Mouse (Mus musculus) forebrain, embryonic 15.5 days (tissue): ENCODE results near the gene Klrg2. TPM values are rescaled to one million over a fixed set of nuclear protein-coding genes. Genes with fewer than 3 reads are reported as not detected.
A peak's percentile ranks its signal among the peaks of the same experiment; 100 is the strongest.

Experiments
- ATAC-seq: fragments of 200-750 bp; cut with Nextera tagmentation; replicated peaks from 2 replicates; pipeline ENCODE4 v1.8.0; 2017; ENCODE audit warnings: mild to moderate bottlenecking, moderate TSS enrichment, moderate library complexity
- H3K27ac ChIP-seq: fragments of 300-500 bp; sonication (generic); replicated peaks from 2 replicates; pipeline ENCODE4 v1.5.1; 2015; ENCODE audit warnings: mild to moderate bottlenecking, inconsistent platforms
- H3K27me3 ChIP-seq: fragments of 300-500 bp; sonication (generic); 2 replicates; pipeline ENCODE4 v1.6.1; 2015; ENCODE audit warnings: inconsistent platforms
- H3K36me3 ChIP-seq: fragments of 300-500 bp; sonication (generic); 2 replicates; pipeline ENCODE4 v1.6.1; 2015; ENCODE audit warnings: mild to moderate bottlenecking, inconsistent platforms
- H3K4me1 ChIP-seq: fragments of 300-500 bp; sonication (generic); 2 replicates; pipeline ENCODE4 v1.6.1; 2015; ENCODE audit warnings: inconsistent platforms
- H3K4me2 ChIP-seq: fragments of 300-500 bp; sonication (generic); replicated peaks from 2 replicates; pipeline ENCODE4 v1.6.1; 2015; ENCODE audit warnings: mild to moderate bottlenecking, inconsistent platforms
- H3K4me3 ChIP-seq: fragments of 300-500 bp; sonication (generic); 2 replicates; pipeline ENCODE4 v1.5.1; 2015; ENCODE audit warnings: mild to moderate bottlenecking, inconsistent platforms
- H3K9ac ChIP-seq: fragments of 300-500 bp; sonication (generic); replicated peaks from 2 replicates; pipeline ENCODE4 v1.6.1; 2015; ENCODE audit warnings: mild to moderate bottlenecking, inconsistent platforms
- H3K9me3 ChIP-seq: fragments of 300-500 bp; sonication (generic); 2 replicates; pipeline ENCODE4 v1.6.1; 2016; ENCODE audit warnings: inconsistent platforms
- WGBS: fragments of 180-500 bp; shearing (Covaris S2); methylation state at CpG from one replicate; pipeline ENCODE4 v1.1.7; 2015; ENCODE audit warnings: mixed read lengths; 5-methylcytosine and 5-hydroxymethylcytosine counted together
- polyA plus RNA-seq: library from polyadenylated mRNA; unstranded; fragments of >200 nt; fragmentation: Nextera tagmentation; extraction: Ambion mirVana; gene quantifications from 2 replicates; pipeline ENCODE4 v1.2.1, GENCODE M21; 2015

Klrg2 gene
- polyA plus RNA-seq, 1 experiment from 2014 or later = 0.14 TPM

- no peak overlapping the region for H3K4me2 ChIP-seq
- no peaks in the 10 kb centered on the region for H3K9me3 ChIP-seq
- no peak overlapping the region for H3K27ac ChIP-seq
- no peaks in the 10 kb centered on the region for H3K4me1 ChIP-seq
- H3K36me3 ChIP-seq = no peaks in the 10 kb centered on the region
- WGBS = 44% methylated on average over 14 of the region's 14 CpGs
- no peak overlapping the region for H3K9ac ChIP-seq
- no peak overlapping the region for H3K4me3 ChIP-seq
- H3K27me3 ChIP-seq = no peaks in the 10 kb centered on the region
- ATAC-seq = peak; percentile 72
These were observed 13.4 kb upstream of the Klrg2 start for GRCm38 (mm10) chr6:38650263-38650937.

- ATAC-seq = no peak
- Histone ChIP-seq H3K4me3 (no peak overlapping the region), H3K4me2 (no peak overlapping the region), H3K9ac (no peak overlapping the region), H3K4me1 (no peaks in the 10 kb centered on the region), H3K36me3 (no peaks in the 10 kb centered on the region), H3K27me3 (no peaks in the 10 kb centered on the region), H3K27ac (no peak overlapping the region), H3K9me3 (no peaks in the 10 kb centered on the region)
- WGBS = 73% methylated on average over 3 of the region's 3 CpGs
These were observed 12.5 kb upstream of the Klrg2 start for GRCm38 (mm10) chr6:38649545-38649944.

GRCm38 (mm10) chr6:38643039-38643438 is 6.0 kb upstream of the Klrg2 start:
- Histone ChIP-seq H3K27me3 (peaks cover 20% of the 10 kb centered on the region), H3K4me1 (no peaks in the 10 kb centered on the region), H3K4me2 (no peak overlapping the region), H3K27ac (no peak overlapping the region), H3K36me3 (no peaks in the 10 kb centered on the region), H3K9ac (no peak overlapping the region), H3K4me3 (no peak overlapping the region), H3K9me3 (no peaks in the 10 kb centered on the region)
- ATAC-seq = no peak
- WGBS = 78% methylated on average over 3 of the region's 3 CpGs

DNA sequence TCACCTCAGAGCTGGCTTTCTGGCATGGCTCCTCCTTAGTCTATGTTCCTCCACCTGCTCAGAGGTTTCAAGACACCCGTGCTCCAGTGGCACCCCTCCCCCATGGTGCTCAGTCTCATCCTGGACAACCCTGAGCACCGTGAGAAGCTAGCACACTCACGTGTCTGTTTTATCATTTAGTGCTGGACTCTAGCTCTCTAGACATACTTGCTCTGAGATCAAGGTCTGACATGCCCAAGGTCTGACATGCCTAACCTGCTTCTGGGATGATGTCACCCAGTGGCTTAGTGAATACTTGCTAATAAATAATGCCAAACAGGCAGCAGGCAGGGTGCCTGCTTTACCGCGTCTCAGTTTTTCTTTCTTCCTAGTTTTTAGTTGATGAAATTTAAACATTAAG is 5.6 kb upstream of the Klrg2 start:
- Histone ChIP-seq H3K4me3 (no peak overlapping the region), H3K36me3 (no peaks in the 10 kb centered on the region), H3K9me3 (no peaks in the 10 kb centered on the region), H3K27me3 (peaks cover 25% of the 10 kb centered on the region), H3K4me2 (no peak overlapping the region), H3K27ac (no peak overlapping the region), H3K9ac (no peak overlapping the region), H3K4me1 (peaks cover under 1% of the 10 kb centered on the region; the same call in 1 of the 2 replicates)
- no peak for ATAC-seq
- 82% methylated on average over 5 of the region's 5 CpGs for WGBS

DNA sequence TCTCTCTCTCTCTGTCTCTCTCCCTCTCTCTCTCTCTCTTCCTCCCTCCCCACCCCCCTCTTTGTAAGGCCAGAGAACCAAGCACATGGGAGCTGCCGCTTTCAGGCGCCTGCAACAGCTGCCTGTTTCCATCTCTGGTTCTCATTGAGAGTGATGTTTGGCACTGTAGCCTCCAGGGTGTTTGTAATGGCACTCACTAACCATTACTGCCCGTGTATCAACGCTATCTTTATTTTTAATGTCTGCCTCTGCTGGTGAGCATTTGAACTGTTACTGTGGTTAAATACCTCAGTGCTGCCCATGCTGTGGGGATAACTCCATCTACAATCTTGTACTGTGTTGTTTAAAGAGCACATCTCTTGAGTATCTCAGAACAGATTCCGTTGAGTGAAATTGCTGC is 4.6 kb upstream of the Klrg2 start:
- H3K27me3 ChIP-seq = peaks cover 34% of the 10 kb centered on the region
- WGBS = 51% methylated on average over 5 of the region's 5 CpGs
- H3K9ac ChIP-seq = no peak overlapping the region
- no peaks in the 10 kb centered on the region for H3K9me3 ChIP-seq
- ATAC-seq = no peak
- H3K4me2 ChIP-seq = no peak overlapping the region
- no peak overlapping the region for H3K27ac ChIP-seq
- H3K36me3 ChIP-seq = no peaks in the 10 kb centered on the region
- peaks cover 10% of the 10 kb centered on the region for H3K4me1 ChIP-seq
- no peak overlapping the region for H3K4me3 ChIP-seq

DNA sequence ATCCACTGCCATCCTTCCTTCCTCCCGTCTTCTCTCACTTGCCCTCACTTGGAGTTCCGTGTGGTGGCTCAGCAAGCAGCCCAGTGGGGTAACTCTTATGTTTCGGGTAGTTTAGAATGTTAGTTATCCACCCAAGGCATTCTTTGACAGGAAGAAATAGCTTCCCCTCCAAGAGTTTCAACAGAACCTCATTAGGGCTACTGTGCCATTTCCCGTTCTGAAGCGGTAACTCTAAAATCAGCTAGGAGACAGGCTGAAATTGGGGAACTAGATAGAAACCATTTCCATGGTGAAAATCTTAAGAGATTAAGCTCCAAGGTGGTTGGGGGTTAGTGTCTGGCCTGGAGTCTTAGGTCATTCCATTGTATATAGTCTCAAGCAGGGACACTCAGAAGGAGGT is 4.2 kb upstream of the Klrg2 start:
- peaks cover 38% of the 10 kb centered on the region for H3K27me3 ChIP-seq
- no peaks in the 10 kb centered on the region for H3K36me3 ChIP-seq
- H3K9ac ChIP-seq = no peak overlapping the region
- 77% methylated on average over 5 of the region's 5 CpGs for WGBS
- no peak overlapping the region for H3K4me2 ChIP-seq
- no peak overlapping the region for H3K27ac ChIP-seq
- H3K4me1 ChIP-seq = peaks cover 14% of the 10 kb centered on the region
- no peak for ATAC-seq
- no peaks in the 10 kb centered on the region for H3K9me3 ChIP-seq
- no peak overlapping the region for H3K4me3 ChIP-seq

DNA sequence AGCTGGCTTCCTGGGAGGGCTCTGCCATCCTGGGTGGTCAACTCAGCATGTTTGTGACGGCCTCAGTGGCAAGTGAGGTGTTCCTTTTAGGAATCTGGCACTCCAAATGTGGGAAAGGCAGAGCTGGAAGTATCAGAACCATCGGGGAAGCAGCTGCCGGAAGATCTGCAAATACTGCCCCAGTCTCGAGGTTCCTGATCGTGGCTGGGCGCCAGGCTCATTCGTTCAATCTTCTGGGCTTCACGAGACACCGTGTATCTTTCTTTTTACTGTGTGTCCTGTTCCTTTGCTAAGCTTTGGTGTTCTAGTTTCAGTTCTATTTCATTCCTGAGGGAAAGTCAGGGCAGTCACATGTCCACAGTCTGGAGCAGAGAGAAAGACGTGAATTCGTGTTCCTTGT is 3.4 kb upstream of the Klrg2 start:
- 77% methylated on average over 11 of the region's 11 CpGs for WGBS
- Histone ChIP-seq H3K4me2 (no peak overlapping the region), H3K27me3 (peaks cover 44% of the 10 kb centered on the region), H3K4me3 (no peak overlapping the region), H3K9ac (no peak overlapping the region), H3K27ac (no peak overlapping the region), H3K36me3 (no peaks in the 10 kb centered on the region), H3K9me3 (no peaks in the 10 kb centered on the region), H3K4me1 (peaks cover 21% of the 10 kb centered on the region)
- no peak for ATAC-seq

DNA sequence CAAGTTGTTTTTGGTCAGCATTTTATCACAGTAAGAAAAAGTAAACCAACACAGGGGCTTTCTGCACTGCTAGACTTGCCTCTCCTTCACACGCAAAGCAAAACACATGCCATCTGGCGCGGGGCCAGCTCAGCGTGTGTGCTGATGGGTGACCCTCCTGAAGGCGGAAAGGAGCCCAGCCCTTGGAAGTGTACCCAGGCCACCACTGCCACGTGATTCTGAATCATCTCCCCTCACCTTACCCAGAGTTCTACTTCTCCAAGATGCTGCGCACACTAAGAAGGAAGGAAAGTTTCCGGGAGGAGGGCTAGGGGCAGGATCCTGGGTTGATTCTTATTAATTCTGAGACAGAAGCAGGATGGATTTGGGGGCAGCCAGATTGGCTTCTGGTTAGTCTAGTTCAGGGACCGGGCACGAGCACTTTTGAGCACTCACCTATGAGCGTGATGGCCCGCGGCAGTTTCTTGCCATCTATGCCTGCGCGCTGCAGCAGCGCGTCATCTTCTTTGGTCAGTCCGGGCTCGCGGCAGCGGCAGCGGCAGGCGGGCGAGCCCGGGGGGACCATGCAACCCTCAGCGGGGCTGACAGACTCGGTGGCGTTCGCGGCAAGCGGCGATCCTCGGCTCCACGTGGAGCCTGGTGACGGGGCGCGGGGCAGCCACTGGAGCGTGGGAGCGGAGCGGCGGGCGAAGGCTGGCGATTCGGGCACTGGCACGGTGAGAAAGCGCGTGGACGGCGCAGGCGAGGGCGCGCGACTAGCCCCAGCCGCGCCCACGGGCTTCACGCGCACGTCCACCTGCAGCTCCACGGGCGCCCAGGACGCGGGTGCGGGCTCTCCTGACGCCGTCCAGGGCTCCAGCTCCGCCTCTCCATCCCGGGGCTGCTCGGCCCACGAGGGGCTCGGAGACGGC is 846 bp downstream of the Klrg2 start:
- peak; percentile 78 for ATAC-seq
- peak overlapping the region; percentile 39 for H3K9ac ChIP-seq
- WGBS = under 1% methylated on average over 63 of the region's 72 CpGs
- peak overlapping the region; percentile 57 for H3K4me3 ChIP-seq
- no peak overlapping the region for H3K27ac ChIP-seq
- H3K4me1 ChIP-seq = peaks cover 21% of the 10 kb centered on the region
- no peaks in the 10 kb centered on the region for H3K36me3 ChIP-seq
- peaks cover 49% of the 10 kb centered on the region for H3K27me3 ChIP-seq
- H3K4me2 ChIP-seq = peak overlapping the region; percentile 100
- H3K9me3 ChIP-seq = no peaks in the 10 kb centered on the region

- H3K9me3 ChIP-seq = no peaks in the 10 kb centered on the region
- H3K4me3 ChIP-seq = no peak overlapping the region
- no peak overlapping the region for H3K4me2 ChIP-seq
- ATAC-seq = no peak
- no peak overlapping the region for H3K27ac ChIP-seq
- H3K36me3 ChIP-seq = no peaks in the 10 kb centered on the region
- H3K9ac ChIP-seq = no peak overlapping the region
- WGBS = 80% methylated on average over 8 of the region's 8 CpGs
- peaks cover 21% of the 10 kb centered on the region for H3K4me1 ChIP-seq
- H3K27me3 ChIP-seq = peaks cover 41% of the 10 kb centered on the region
These were observed 2.6 kb downstream of the Klrg2 start for GRCm38 (mm10) chr6:38634461-38634860.

DNA sequence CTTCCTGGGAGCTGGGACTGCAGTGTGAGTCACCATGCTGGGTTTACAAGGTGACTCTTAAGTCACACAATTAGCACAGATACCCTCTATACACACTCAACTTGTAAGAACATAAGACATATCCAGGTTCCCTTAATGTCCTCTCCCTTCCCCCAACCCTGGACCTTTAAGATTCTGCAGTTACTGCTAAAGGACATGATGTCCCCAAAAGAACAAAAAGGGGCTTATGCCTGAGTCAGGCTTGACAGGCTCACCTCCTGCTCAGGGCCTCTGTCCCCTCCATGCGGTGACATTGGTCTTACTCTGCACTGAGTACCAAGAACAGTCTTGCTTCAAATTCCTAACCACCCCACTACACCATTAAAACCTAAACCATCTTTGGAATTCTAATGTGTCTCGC is 4.2 kb downstream of the Klrg2 start:
- 89% methylated on average over 2 of the region's 2 CpGs for WGBS

GRCm38 (mm10) chr6:38629556-38629955 is 7.5 kb downstream of the Klrg2 start:
- 100% methylated on average over 1 of the region's 1 CpGs for WGBS
- no peak for ATAC-seq
- Histone ChIP-seq H3K9me3 (no peaks in the 10 kb centered on the region), H3K4me1 (no peaks in the 10 kb centered on the region), H3K27me3 (peaks cover 3% of the 10 kb centered on the region; the same call in 1 of the 2 replicates), H3K4me3 (no peak overlapping the region), H3K9ac (no peak overlapping the region), H3K27ac (no peak overlapping the region), H3K36me3 (no peaks in the 10 kb centered on the region), H3K4me2 (no peak overlapping the region)

More for the DNA sequence above, 4.2 kb downstream of the Klrg2 start:
- ATAC-seq = no peak
- no peaks in the 10 kb centered on the region for H3K9me3 ChIP-seq
- no peak overlapping the region for H3K4me2 ChIP-seq
- H3K4me3 ChIP-seq = no peak overlapping the region
- H3K27ac ChIP-seq = no peak overlapping the region
- H3K36me3 ChIP-seq = no peaks in the 10 kb centered on the region
- peaks cover 21% of the 10 kb centered on the region for H3K4me1 ChIP-seq
- peaks cover 31% of the 10 kb centered on the region for H3K27me3 ChIP-seq
- no peak overlapping the region for H3K9ac ChIP-seq

GRCm38 (mm10) chr6:38627486-38627885 is 9.6 kb downstream of the Klrg2 start:
- H3K27me3 ChIP-seq = no peaks in the 10 kb centered on the region
- no peak for ATAC-seq
- no peaks in the 10 kb centered on the region for H3K36me3 ChIP-seq
- H3K9ac ChIP-seq = no peak overlapping the region
- 82% methylated on average over 4 of the region's 4 CpGs for WGBS
- no peaks in the 10 kb centered on the region for H3K4me1 ChIP-seq
- no peak overlapping the region for H3K4me3 ChIP-seq
- H3K27ac ChIP-seq = no peak overlapping the region
- H3K4me2 ChIP-seq = no peak overlapping the region
- H3K9me3 ChIP-seq = no peaks in the 10 kb centered on the region
